Mouse (Mus musculus) spleen, adult 2 months (tissue): Measurements from ENCODE around the gene Mif.

Experiments used
- CTCF ChIP-seq: fragments of 200-500 bp; IDR thresholded peaks from 2 replicates; pipeline ENCODE4 v1.5.1; 2011; ENCODE audit warnings: mild to moderate bottlenecking, inconsistent platforms; ENCODE audit not compliant: insufficient read depth, insufficient read length, insufficient replicate concordance; ENCODE audit errors: extremely low read depth
- POLR2A ChIP-seq: fragments of 200-500 bp; IDR thresholded peaks from 2 replicates; pipeline ENCODE4 v1.6.1; 2011; ENCODE audit warnings: low read depth, low read length, inconsistent platforms

- TF ChIP-seq CTCF (no peak), POLR2A (no peak)
Measured at GRCm38 (mm10) chr10:75904391-75904790, 44.4 kb upstream of the Mif start.
